Mouse (Mus musculus): ENCODE results near the gene Rnf38.

Rnf38 gene

GRCm38 (mm10) chr4:44233713-44234003, at the start of gene Rnf38:
Rnf38 (minus strand) TSS chr4:44233789.
- in situ Hi-C loops (cut with MboI, MseI), result no loop called here

GRCm38 (mm10) chr4:44281597-44282265, 48.1 kb upstream of the Rnf38 start:
- in situ Hi-C loops (cut with MboI, MseI), result no loop called here

GRCm38 (mm10) chr4:44271134-44271533, 37.5 kb upstream of the Rnf38 start:
- in situ Hi-C loops (cut with MboI, MseI), result no loop called here

DNA sequence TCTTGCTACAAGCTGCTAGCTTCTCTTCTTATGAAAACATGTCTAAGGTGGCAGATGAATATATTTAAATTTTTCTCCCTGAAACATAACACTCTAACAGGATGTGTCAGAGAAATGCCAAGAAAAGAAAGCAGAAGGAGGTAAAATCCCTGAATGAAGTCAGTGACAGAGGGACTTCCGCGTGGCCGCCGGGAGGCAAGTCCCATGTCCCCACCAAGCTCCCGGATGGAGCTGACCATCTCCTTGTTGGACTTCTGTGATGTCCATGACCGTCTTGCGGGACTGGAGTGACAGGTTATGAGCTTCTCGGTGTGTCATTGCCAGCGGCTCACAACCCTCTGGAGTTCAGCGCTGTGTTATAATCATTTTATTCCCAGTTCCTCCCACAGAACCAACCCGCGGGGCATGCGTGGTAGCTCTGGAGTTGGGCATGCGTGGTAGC, 35.8 kb upstream of the Rnf38 start:
- in situ Hi-C loops (cut with MboI, MseI), result no loop called here

GRCm38 (mm10) chr4:44267437-44267836, 33.8 kb upstream of the Rnf38 start:
- in situ Hi-C loops (cut with MboI, MseI), result no loop called here

DNA sequence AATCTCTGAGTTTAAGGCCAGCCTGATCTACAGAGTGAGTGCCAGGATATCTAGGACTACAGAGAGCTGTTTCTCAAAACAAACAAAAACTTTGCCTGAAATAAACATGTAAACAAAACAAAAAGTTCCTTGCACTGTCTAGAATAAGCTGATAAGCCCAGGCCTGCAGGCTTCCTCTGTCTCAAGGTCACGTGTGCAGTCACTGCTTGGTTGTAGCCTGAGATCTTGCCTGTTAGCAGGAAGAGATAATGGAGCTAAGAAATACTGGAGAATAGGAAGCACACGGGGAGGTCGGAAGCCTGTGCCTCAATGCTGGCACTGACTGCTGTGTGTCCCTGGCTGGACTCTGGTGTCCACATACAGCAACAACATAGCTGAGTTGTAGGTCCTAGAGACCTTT, 31.9 kb upstream of the Rnf38 start:
- in situ Hi-C loops (cut with MboI, MseI), result no loop called here

GRCm38 (mm10) chr4:44260244-44260643, 26.7 kb upstream of the Rnf38 start:
- in situ Hi-C loops (cut with MboI, MseI), result no loop called here

- in situ Hi-C loops (cut with MboI, MseI), result no loop called here
These were observed 25.5 kb upstream of the Rnf38 start for GRCm38 (mm10) chr4:44259126-44259525.

GRCm38 (mm10) chr4:44254579-44254978, 21.0 kb upstream of the Rnf38 start:
- in situ Hi-C loops (cut with MboI, MseI), result no loop called here

DNA sequence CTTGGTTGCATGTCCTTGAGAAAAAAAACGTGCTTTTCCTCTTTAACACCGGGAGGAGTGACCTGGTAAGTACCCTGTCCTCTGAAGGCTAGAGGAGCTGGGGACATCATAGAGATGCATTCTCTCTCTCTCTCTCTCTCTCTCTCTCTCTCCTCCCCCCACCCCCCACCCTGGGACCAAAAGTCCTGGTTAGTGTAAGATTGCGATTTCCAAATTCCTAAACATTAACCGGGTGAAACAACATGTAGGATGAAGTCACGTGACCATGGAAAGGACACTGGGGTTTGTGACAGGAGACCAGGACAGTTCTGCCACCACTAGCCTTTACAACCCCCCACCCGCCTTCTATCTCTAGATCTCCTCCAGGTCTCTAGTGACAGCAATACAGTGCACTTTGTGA, 19.6 kb upstream of the Rnf38 start:
- in situ Hi-C loops (cut with MboI, MseI), result no loop called here

GRCm38 (mm10) chr4:44251966-44252916, 18.7 kb upstream of the Rnf38 start:
- in situ Hi-C loops (cut with MboI, MseI), result no loop called here

DNA sequence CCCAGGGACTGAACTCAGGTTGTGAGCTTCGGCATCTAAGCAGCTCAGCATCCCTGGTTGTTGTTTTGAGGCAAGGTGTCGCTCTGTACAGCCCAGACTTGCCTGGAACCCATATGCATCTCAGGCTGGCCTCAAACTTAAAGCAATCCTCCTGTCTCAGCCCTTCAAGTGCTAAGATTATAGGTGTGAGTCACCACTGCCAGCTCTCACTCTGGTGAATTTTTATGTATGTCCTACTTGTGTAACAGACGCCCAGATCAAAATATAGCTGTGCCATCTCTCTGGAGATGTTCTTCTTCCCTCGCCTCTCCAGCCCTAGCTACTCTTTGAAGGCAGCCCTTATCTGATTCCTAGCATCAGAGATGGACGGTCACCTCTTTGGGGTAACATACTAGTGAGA, 17.9 kb upstream of the Rnf38 start:
- in situ Hi-C loops (cut with MboI, MseI), result no loop called here

DNA sequence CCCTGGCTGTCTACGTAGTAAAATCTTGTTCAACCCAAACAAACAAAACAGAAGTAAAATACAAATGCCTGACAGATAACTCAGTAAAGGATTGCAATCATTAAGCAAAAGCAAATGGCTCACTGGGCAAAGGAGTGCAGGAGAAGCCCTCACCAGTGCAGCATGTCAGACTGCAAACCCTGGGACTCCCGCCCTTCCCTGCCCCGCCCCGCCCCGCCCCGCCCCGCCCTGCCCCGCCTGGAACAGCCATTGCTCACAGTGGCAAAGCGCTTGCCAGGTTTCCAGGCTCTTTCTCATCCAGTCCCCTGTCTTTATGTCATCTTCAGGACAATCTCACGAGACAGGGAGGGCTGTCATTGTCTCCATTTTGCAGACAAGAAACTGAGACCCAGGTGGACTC, 16.1 kb upstream of the Rnf38 start:
- in situ Hi-C loops (cut with MboI, MseI), result no loop called here

DNA sequence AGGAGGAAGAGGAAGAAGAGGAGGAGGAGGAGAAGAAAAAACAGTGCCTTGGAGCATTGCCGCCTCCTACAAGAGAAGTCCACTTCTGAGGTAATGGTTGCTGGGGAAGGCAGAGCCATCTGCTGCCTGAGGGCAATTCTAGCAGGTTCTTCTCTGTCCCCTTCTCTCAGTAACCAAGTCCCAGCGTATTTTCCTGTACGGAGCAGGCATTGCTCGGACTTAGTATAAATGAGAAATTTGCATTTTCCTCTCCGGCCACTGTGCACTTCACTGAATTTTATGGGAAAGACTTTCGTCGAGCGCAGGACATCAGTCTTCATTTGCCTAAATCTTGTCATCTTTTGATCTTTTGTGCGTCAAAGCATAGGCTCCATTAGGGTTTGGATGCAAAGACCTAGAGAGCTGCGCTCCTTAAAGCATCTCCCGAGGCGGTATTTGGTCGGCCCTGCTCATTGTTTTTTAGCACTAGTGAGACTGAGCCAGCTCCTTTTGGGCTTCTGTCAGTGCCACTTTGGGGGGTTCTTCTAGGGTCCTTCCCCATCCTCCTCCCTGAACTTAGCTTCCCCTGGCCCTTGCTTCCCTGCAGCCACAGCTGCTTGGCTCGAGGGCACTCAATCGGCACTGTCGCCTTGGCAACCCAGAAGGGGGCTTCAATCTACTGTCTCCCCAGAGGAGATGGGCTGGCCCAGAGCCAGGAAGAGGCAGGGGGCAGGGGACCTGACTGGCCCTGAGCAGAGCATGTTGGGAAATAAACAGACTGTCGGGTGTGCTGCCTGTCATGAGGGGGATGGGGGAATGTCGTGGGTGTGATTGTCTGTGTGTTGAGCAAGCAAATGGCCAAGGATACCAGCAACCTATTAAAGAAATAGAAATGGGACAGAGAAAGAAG, 13.7 kb upstream of the Rnf38 start:
- in situ Hi-C loops (cut with MboI, MseI), result no loop called here

DNA sequence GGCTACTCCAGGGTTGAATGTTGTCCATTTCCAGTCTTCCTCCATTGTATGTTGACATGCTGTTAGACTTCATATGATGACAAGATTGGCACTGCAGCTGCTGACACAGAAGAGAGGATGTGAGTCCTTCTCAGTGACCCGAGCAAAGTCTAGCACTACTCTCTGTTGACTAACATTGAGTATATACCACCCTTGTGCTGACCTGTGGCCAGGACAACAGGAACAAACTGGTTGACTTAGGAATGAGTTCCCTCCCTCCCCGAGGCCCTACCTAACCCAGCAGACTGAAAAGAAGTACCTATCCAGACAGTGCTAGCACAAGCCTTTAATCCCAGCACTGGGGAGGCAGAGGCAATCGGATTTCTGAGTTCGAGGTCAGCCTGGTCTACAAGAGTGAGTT, 12.7 kb upstream of the Rnf38 start:
- in situ Hi-C loops (cut with MboI, MseI), result no loop called here

DNA sequence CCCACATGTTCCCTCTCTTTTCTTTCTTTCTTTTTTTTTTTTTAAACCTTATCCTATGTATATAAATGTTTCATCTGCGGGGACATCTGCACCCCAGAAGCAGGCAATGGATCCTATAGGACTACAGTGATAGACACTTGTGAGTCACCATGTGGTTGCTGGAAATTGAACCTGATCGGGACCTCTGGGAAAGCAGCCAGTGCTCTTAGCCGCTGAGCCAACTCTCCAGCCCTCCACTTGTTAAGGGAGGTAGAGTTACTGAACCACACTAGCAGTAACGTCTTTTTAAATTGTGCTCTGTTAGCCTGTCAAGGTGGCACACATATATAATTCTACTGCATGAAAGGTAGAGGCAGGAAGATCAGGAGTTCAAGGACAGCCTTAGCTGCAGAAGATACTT, 8.0 kb upstream of the Rnf38 start:
- in situ Hi-C loops (cut with MboI, MseI), result no loop called here

- in situ Hi-C loops (cut with MboI, MseI), result no loop called here
These were observed 2.4 kb upstream of the Rnf38 start for GRCm38 (mm10) chr4:44235946-44236345.

DNA sequence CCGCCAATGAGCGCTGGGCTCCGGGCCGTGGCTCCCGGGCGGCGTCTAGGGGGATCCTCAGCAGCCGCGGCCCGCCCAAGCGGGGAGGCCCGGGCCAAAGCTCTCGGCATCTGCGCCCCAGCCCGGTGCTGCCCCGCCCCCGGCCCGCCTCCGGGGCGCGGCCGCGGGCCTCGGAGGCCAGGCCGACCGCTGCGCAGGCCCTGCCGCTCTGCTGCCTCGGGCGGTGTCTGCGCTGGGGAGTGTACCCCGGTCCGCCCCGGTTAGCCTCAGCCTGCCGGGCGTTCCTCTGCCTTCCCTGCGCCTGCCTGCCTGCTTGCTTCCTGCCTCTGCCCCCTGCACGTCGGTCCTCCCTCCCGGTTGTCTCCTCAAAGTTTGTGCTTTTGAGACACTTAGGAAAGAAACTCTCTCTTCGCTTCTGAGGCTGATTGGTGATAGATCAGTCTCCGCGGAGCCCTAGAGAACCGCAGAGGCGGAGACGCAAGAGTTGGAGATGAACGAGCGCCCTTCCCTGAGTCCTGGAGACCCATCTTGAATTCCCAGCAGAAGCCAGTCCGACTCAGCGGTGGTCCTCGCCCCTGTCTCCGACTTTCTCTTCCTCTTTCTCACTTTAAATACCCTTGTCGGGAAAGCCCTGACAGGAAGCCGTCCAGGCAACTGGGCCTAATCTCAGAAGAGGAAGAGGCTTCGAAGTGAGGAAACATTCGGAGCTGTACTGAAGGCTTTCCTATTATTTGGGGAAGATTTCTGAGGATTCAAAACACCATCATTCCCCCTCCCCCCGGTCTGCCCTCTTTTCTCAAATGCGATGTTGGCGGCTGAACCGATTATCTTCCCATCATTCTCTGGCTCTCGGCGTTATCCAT, 646 bp upstream of the Rnf38 start:
- in situ Hi-C loops (cut with MboI, MseI), result no loop called here

DNA sequence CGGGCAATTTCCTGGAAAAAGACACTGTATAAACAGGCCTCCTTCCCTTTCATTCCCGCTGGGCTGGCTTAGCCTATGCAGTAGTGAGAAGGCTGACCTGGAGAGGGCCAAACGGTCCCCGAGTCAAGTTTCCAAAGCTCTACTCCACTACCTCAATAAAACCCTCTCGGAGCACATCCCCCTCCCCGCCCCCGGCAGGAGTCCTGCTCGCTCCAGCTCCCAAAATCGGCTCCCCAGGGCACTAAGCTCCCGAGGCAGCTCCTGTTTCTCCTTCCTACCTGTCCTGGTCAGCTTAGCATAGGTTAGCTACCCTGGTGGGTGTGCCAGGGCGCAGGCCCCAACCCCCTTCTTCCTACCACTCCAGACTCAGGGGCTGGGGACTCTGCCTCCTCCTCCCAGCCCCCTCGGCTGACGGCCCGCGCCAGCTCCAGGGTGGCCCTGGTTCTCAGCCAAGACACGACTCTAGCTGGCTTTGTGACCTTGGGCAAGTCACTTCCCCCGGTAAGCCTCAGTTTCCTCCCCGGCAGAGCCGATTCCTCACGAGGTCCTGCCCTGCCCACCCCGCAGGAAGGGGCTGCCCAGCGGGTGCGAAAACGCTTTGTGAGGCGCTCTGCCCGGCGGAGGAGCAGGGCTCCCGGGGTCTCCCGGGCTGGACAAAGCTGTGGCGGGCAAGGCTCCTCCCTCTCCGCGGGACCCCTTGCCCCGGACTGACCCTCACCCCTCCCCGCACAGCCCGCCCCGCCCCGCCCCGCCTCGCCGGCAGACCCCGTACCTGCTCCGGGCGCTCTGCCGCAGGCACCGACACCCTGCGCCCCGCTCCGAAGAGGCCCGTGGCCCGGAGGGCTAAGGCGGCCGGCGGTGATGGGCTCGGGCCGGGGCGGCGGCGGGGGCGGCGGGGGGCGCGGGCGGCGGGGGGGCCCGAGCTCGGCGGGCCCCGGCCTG, 547 bp downstream of the Rnf38 start:
- in situ Hi-C loops (cut with MboI, MseI), result no loop called here

DNA sequence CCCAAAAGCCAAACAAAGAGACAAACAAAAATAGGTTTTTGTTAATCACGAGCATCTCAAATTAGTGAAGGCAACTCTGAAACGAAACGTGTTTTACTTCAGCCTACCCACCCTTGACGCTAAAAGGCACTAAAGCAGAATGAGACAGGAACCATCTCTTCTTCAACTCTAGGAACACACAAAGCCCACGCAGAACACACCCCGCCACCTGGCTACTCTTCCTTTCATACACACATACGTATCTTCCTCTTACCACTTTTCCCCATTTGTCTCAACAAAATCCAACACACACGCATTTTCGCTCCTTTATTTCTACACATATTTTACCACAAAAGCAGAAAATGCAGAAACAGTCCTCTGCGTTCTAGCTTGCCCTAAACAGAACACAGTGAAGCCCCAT, 8.5 kb downstream of the Rnf38 start:
- in situ Hi-C loops (cut with MboI, MseI), result no loop called here

Measured in regulatory T cell (primary cell).